Comparison of ENCODE assay signal across 15 mouse cellular contexts in genomic region chr12:116483581-116483980, GRCm38 (mm10). TPM values are rescaled to one million over a fixed set of nuclear protein-coding genes. Genes with fewer than 3 reads are reported as not detected.
"Had no signal": no experiment of that assay in that cellular context is flagged by ENCODE, and none has a peak within 500 bp of the region (broad histone marks: within the 10 kb centered on the region; RNA-seq: fewer than 3 reads in every experiment).

No protein-coding gene starts in this region.

- H3K27me3 ChIP-seq: midbrain, embryonic 15.5 days; neural tube, embryonic 12.5 days had no signal

- H3K4me2 ChIP-seq: kidney, embryonic 15.5 days; liver, embryonic 12.5 days; midbrain, embryonic 15.5 days; neural tube, embryonic 12.5 days had no signal

- ATAC-seq: liver, embryonic 12.5 days; lung, postnatal 0 days; midbrain, embryonic 15.5 days had no signal

- H3K27ac ChIP-seq: kidney, embryonic 15.5 days; left cerebral cortex, adult 2 months; limb, embryonic 10.5 days; liver, embryonic 12.5 days; midbrain, embryonic 15.5 days; neural tube, embryonic 12.5 days had no signal

- H3K9ac ChIP-seq: kidney, embryonic 15.5 days; liver, embryonic 12.5 days; midbrain, embryonic 15.5 days; neural tube, embryonic 12.5 days had no signal

- DNase-seq: kidney, adult 2 months; kidney, postnatal 14 days; lung, adult 2 months; lung, postnatal 36 days; right cerebral cortex, postnatal 4 days; thymus, postnatal 36 days had no signal

- H3K4me3 ChIP-seq: kidney, embryonic 15.5 days; left cerebral cortex, adult 2 months; limb, embryonic 10.5 days; liver, embryonic 12.5 days; midbrain, embryonic 15.5 days; neural tube, embryonic 12.5 days had no signal

- H3K36me3 ChIP-seq: kidney, embryonic 15.5 days; limb, embryonic 10.5 days; liver, embryonic 12.5 days; midbrain, embryonic 15.5 days; neural tube, embryonic 12.5 days had no signal

- H3K9me3 ChIP-seq: kidney, embryonic 15.5 days; limb, embryonic 10.5 days; liver, embryonic 12.5 days; midbrain, embryonic 15.5 days; neural tube, embryonic 12.5 days had no signal

RNA-seq across cellular contexts. Expression of gene Ptprn2, which starts 1.9 kb away (rescaled TPM):
- total RNA-seq: megakaryocyte progenitor cell, adult 5-6 weeks; monocyte, adult 5-6 weeks had no signal
- polyA plus RNA-seq: liver, embryonic 12.5 days had no signal
